Mouse (Mus musculus) kidney, adult 2 months (tissue): Measurements from ENCODE around the gene Ltb.

Source experiments
- CTCF ChIP-seq: fragments of 200-500 bp; conservative IDR thresholded peaks from 2 replicates; pipeline ENCODE4 v1.5.1; 2011; ENCODE audit warnings: low read depth, mild to moderate bottlenecking, control low read depth, low read length, moderate library complexity, mixed read lengths; ENCODE audit not compliant: insufficient read depth, insufficient read length
- POLR2A ChIP-seq: fragments of 200-500 bp; IDR thresholded peaks from one replicate; pipeline ENCODE4 v1.6.1; 2011; ENCODE audit warnings: low read depth, low read length, control low read depth

DNA sequence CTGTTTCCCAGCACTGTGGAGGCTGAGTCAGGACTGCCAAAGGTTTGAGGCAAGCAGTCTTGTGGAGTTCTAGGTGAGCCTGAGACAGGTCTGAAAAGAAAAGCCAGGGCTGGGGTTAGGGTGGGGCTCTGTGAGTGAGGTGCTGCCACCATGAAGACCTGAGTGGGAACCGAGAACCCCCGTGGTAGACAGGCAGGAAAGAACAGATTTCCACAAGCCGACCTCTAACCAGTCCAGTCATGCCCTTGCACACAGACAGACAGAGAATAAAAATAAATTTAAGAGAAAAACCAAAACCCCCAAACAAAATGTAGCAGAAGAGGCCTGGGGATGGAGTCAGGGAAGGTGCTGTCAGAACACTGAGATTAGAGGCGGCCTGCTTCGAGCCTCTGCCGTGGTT, 18.9 kb upstream of the Ltb start:
- TF ChIP-seq CTCF = no peak
- TF ChIP-seq POLR2A = no peak
